Mouse (Mus musculus) layer of hippocampus, adult 9-11 months (tissue): ENCODE results near the gene Rsl1.
A peak's percentile ranks its signal among the peaks of the same experiment; 100 is the strongest.
"Not testable (repeated sequence)": the region's sequence is repeated elsewhere in the genome, so short reads cannot be mapped to it uniquely, and the experiment has no call there.

Experiments
- DNase-seq: peaks from one replicate; pipeline ENCODE4 v3.0.0; 2022

The Rsl1 gene

GRCm38 (mm10) chr13:67172991-67173722 is at the start of gene Rsl1:
Gene Rsl1 (plus strand): TSS chr13:67173182.
- peak; percentile 64 for DNase-seq

DNA sequence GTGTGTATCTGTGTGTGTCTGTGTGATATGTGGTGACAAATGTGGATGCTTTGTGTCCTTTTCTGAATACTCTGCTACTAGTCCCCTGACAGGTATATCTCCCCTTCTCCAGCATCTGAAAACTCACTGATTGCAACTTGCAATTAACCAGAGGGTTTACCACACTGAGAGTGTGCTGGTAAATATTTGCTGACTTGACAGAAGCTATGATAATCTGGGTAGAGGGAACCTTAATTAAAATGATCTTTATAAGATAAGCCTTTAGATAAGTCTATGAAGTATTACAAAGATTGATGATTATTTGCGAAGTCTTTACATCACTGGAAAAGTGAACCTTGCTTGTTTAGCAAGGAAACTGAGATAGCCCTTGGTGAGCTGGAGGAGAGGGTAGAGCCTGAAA is 48.5 kb upstream of the Rsl1 start:
- no peak for DNase-seq

DNA sequence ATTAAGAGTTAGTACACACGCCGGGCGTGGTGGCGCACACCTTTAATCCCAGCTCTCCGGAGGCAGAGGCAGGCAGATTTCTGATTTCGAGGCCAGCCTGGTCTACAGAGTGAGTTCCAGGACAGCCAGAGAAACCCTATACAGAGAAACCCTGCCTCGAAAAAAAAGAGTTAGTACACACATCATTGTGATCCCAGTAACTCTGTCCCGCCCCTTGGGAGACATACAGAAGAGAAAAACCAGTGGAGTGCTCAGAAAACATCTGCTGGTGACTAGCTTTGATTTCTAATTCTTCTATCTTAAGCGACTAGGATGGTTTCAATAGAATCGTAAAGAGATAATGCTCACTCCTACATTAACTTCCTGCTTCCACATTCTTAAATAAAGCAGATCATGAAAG is 45.5 kb upstream of the Rsl1 start:
- not testable (repeated sequence) for DNase-seq

GRCm38 (mm10) chr13:67128038-67128721 is 44.8 kb upstream of the Rsl1 start:
- DNase-seq, result peak; percentile 90

- not testable (repeated sequence) for DNase-seq
Measured at GRCm38 (mm10) chr13:67166122-67166521, 6.9 kb upstream of the Rsl1 start.

DNA sequence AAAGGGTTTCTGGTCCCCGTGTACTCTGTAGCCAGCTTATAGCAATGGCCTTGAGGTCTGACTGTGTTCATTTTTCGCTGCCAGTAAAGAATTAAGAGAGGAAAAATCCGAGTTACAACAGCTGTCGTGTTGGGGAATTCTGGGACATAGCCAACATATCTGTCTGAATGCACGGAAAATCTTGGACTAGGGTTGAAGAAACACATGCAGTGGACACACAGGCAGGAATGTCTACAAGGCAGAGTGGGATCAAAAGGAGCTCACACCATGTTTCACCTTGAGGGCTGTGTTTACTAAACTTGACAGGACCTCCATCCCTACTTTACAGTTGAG is 707 bp downstream of the Rsl1 start:
- no peak for DNase-seq

DNA sequence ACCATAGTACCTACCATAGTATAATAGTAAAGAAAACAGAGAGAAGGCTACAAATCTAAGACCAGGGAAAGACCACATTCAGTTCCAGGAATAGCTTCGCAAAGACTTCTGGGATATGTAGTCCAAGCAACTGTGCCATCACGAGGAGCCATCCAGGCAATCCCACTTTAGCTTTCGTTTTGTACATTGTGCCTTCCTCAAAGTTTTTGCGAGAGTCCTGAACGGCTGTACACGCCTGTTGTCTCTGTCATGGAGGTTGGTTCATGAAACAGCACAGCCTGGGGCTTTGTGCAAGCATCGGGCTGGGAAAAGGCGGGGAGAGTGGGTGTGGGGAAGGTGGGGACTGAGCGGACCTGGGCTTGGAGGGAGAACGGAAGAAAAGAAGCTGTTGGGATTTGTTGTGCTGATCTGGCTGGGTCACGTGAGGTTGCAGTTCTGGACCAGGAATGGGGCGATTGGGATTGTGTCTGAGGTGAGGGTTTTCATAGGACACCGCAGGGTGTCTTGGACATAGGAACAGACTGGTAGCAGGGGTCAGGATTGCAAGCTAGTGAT is 21.4 kb downstream of the Rsl1 start, which contains the start of gene Zfp455:
Gene Zfp455, plus strand, starts transcription at position 167 of the 555 bp plus-strand sequence.
- DNase-seq, result peak; percentile 69

GRCm38 (mm10) chr13:67201656-67202055 is 28.7 kb downstream of the Rsl1 start:
- peak; percentile 36 for DNase-seq

DNA sequence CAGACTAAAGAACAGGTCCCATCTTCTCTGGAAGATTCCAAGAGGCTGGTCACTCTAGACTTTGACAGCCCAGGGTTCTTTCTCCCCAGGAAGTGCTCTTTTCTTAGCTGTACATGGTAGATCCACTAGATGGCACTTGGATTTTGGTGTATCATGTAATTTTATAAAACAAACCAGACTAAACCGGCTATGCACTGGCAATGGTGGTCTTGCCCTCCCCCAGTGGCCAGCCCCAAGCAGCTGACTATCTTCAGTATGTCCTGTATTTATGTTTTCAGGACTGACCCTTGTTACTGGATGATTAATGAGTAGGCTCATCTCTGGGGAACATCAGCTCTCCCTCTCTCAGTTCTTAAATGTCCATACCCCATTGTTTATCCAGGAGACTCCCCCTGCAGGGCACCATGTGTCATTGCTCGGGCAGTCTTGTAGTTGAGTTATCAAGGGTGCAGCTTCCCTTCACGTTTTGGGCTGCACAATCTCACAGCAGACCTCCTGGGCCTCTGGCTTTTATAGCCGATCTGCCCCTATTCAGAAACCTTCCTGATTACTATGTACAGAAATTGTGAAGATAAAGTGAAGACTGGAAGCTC is 41.1 kb downstream of the Rsl1 start:
- no peak for DNase-seq
